Mouse (Mus musculus) heart, embryonic 15.5 days (tissue): Measurements from ENCODE around the gene Ppargc1a. TPM values are rescaled to one million over a fixed set of nuclear protein-coding genes. Genes with fewer than 3 reads are reported as not detected.

Experiments
- ATAC-seq: fragments of 200-750 bp; cut with Nextera tagmentation; replicated peaks from 2 replicates; pipeline ENCODE4 v1.8.0; 2017; ENCODE audit warnings: low read depth, moderate TSS enrichment; ENCODE audit not compliant: insufficient number of reproducible peaks, insufficient read depth, low FRiP score
- H3K27ac ChIP-seq: fragments of 300-500 bp; sonication (generic); 2 replicates; pipeline ENCODE4 v1.5.1; 2015; ENCODE audit warnings: mild to moderate bottlenecking, inconsistent platforms
- H3K27me3 ChIP-seq: fragments of 300-500 bp; sonication (generic); 2 replicates; pipeline ENCODE4 v1.6.1; 2015; ENCODE audit warnings: inconsistent platforms
- H3K36me3 ChIP-seq: fragments of 300-500 bp; sonication (generic); 2 replicates; pipeline ENCODE4 v1.6.1; 2015; ENCODE audit warnings: mild to moderate bottlenecking, inconsistent platforms
- H3K4me1 ChIP-seq: fragments of 300-500 bp; sonication (generic); replicated peaks from 2 replicates; pipeline ENCODE4 v1.6.1; 2015; ENCODE audit warnings: inconsistent platforms
- H3K4me2 ChIP-seq: fragments of 300-500 bp; sonication (generic); 2 replicates; pipeline ENCODE4 v1.6.1; 2015; ENCODE audit warnings: inconsistent platforms, mild to moderate bottlenecking, moderate library complexity
- H3K4me3 ChIP-seq: fragments of 300-500 bp; sonication (generic); 2 replicates; pipeline ENCODE4 v1.5.1; 2015; ENCODE audit warnings: mild to moderate bottlenecking, inconsistent platforms
- H3K9ac ChIP-seq: fragments of 300-500 bp; sonication (generic); 2 replicates; pipeline ENCODE4 v1.6.1; 2015; ENCODE audit warnings: mild to moderate bottlenecking, inconsistent platforms
- H3K9me3 ChIP-seq: fragments of 300-500 bp; sonication (generic); replicated peaks from 2 replicates; pipeline ENCODE4 v1.6.1; 2016; ENCODE audit warnings: inconsistent platforms
- WGBS: fragments of 180-500 bp; shearing (Covaris S2); methylation state at CpG from one replicate; pipeline ENCODE4 v1.1.7; 2015; ENCODE audit warnings: mixed read lengths; 5-methylcytosine and 5-hydroxymethylcytosine counted together
- polyA plus RNA-seq: library from polyadenylated mRNA; unstranded; fragments of >200 nt; fragmentation: Nextera tagmentation; extraction: Ambion mirVana; gene quantifications from 2 replicates; pipeline ENCODE4 v1.2.1, GENCODE M21; 2015

The Ppargc1a gene
- polyA plus RNA-seq, 1 experiment from 2014 or later, result 66.0 TPM

GRCm38 (mm10) chr5:51452033-51452432, 115.5 kb downstream of the Ppargc1a start:
- peak; percentile 39; the same call in 1 of the 2 replicates for ATAC-seq
- no peaks in the 10 kb centered on the region for H3K27me3 ChIP-seq
- H3K9ac ChIP-seq, result no peak overlapping the region
- peaks cover under 1% of the 10 kb centered on the region; the same call in 1 of the 2 replicates for H3K36me3 ChIP-seq
- no peaks in the 10 kb centered on the region for H3K9me3 ChIP-seq
- H3K4me3 ChIP-seq, result no peak overlapping the region
- no peak overlapping the region for H3K4me2 ChIP-seq
- WGBS, result 48% methylated on average over 3 of the region's 3 CpGs
- H3K27ac ChIP-seq, result peak overlapping the region; percentile 56; the same call in 1 of the 2 replicates
- peaks cover 12% of the 10 kb centered on the region for H3K4me1 ChIP-seq

- Histone ChIP-seq H3K4me1 (peaks cover 6% of the 10 kb centered on the region), H3K9me3 (no peaks in the 10 kb centered on the region), H3K36me3 (no peaks in the 10 kb centered on the region), H3K4me3 (no peak overlapping the region), H3K27me3 (no peaks in the 10 kb centered on the region), H3K9ac (no peak overlapping the region), H3K4me2 (no peak overlapping the region), H3K27ac (no peak overlapping the region)
- no peak for ATAC-seq
- 95% methylated on average over 1 of the region's 1 CpGs for WGBS
These were observed 119.9 kb downstream of the Ppargc1a start for GRCm38 (mm10) chr5:51447631-51448030.

- no peaks in the 10 kb centered on the region for H3K9me3 ChIP-seq
- no peaks in the 10 kb centered on the region for H3K27me3 ChIP-seq
- H3K36me3 ChIP-seq, result no peaks in the 10 kb centered on the region
- no peak overlapping the region for H3K4me3 ChIP-seq
- WGBS, result 89% methylated on average over 14 of the region's 14 CpGs
- ATAC-seq, result no peak
- H3K4me1 ChIP-seq, result no peaks in the 10 kb centered on the region
- no peak overlapping the region for H3K27ac ChIP-seq
- no peak overlapping the region for H3K9ac ChIP-seq
- no peak overlapping the region for H3K4me2 ChIP-seq
These were observed 121.0 kb downstream of the Ppargc1a start for GRCm38 (mm10) chr5:51446299-51447090.

DNA sequence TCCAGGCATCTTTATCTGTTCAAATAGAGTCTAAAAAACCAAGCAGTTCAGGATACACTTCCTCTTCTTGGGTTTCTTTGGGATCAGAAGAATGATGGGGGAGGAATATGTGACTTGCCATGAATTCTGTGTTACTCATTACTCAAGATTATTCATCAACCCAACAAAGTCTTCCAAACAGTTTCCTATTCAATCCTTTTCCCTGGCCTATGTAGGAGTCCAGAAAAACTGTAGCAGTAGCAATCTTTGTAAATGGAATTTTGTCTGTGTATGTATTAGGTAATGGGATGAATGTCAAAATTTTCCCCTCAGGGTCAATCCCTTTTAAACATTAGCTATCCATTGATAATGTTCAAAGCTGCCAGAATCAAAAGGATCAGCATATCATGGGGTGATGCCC, 121.8 kb downstream of the Ppargc1a start:
- no peaks in the 10 kb centered on the region for H3K27me3 ChIP-seq
- H3K4me2 ChIP-seq, result no peak overlapping the region
- H3K4me1 ChIP-seq, result no peaks in the 10 kb centered on the region
- H3K9me3 ChIP-seq, result no peaks in the 10 kb centered on the region
- H3K9ac ChIP-seq, result no peak overlapping the region
- no peak for ATAC-seq
- H3K27ac ChIP-seq, result no peak overlapping the region
- no peak overlapping the region for H3K4me3 ChIP-seq
- no peaks in the 10 kb centered on the region for H3K36me3 ChIP-seq

DNA sequence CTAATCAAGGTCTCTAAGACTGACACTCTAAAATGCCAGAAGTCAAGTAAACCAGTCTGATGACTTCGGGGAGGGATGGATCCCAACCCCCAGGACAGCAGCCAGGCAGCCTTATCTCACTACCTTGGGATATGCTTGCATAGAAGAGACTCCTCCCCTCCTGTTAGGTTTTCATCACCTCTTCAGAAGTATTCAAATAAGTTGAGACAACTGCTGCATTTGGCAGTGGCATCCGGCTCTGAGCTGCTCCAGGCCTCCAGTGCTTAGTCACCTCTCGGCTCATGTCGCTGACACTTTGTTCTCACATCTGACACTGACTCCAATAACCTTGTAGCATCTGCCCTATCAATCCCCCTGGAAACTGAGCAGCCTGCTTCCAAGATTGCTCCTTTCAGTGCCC, 127.8 kb downstream of the Ppargc1a start:
- Histone ChIP-seq H3K4me2 (no peak overlapping the region; the same call in 1 of the 2 replicates), H3K9ac (no peak overlapping the region), H3K4me3 (no peak overlapping the region), H3K36me3 (no peaks in the 10 kb centered on the region), H3K27ac (peak overlapping the region; percentile 6), H3K9me3 (no peaks in the 10 kb centered on the region), H3K4me1 (peaks cover 14% of the 10 kb centered on the region), H3K27me3 (no peaks in the 10 kb centered on the region)
- 3% methylated on average over 4 of the region's 4 CpGs for WGBS
- peak; percentile 76 for ATAC-seq

- WGBS, result 80% methylated on average over 5 of the region's 5 CpGs
- no peak overlapping the region for H3K27ac ChIP-seq
- no peak for ATAC-seq
These were observed 133.6 kb downstream of the Ppargc1a start for GRCm38 (mm10) chr5:51433905-51434304.

GRCm38 (mm10) chr5:51432532-51432931, 135.0 kb downstream of the Ppargc1a start:
- Histone ChIP-seq H3K4me3 (no peak overlapping the region), H3K27ac (no peak overlapping the region), H3K9me3 (no peaks in the 10 kb centered on the region), H3K4me2 (no peak overlapping the region), H3K36me3 (no peaks in the 10 kb centered on the region), H3K4me1 (no peaks in the 10 kb centered on the region), H3K27me3 (no peaks in the 10 kb centered on the region), H3K9ac (no peak overlapping the region)
- WGBS, result 85% methylated on average over 2 of the region's 2 CpGs
- no peak for ATAC-seq

More at GRCm38 (mm10) chr5:51433905-51434304, 133.6 kb downstream of the Ppargc1a start:
- no peak overlapping the region for H3K4me2 ChIP-seq
- no peak overlapping the region for H3K9ac ChIP-seq
- H3K9me3 ChIP-seq, result no peaks in the 10 kb centered on the region
- H3K27me3 ChIP-seq, result no peaks in the 10 kb centered on the region
- H3K4me3 ChIP-seq, result no peak overlapping the region
- no peaks in the 10 kb centered on the region for H3K4me1 ChIP-seq
- H3K36me3 ChIP-seq, result no peaks in the 10 kb centered on the region

GRCm38 (mm10) chr5:51432031-51432430, 135.5 kb downstream of the Ppargc1a start:
- no peaks in the 10 kb centered on the region for H3K4me1 ChIP-seq
- 55% methylated on average over 4 of the region's 4 CpGs for WGBS
- H3K36me3 ChIP-seq, result no peaks in the 10 kb centered on the region
- no peak overlapping the region for H3K27ac ChIP-seq
- H3K27me3 ChIP-seq, result no peaks in the 10 kb centered on the region
- H3K4me2 ChIP-seq, result no peak overlapping the region
- ATAC-seq, result no peak
- no peak overlapping the region for H3K4me3 ChIP-seq
- H3K9me3 ChIP-seq, result no peaks in the 10 kb centered on the region
- H3K9ac ChIP-seq, result no peak overlapping the region

DNA sequence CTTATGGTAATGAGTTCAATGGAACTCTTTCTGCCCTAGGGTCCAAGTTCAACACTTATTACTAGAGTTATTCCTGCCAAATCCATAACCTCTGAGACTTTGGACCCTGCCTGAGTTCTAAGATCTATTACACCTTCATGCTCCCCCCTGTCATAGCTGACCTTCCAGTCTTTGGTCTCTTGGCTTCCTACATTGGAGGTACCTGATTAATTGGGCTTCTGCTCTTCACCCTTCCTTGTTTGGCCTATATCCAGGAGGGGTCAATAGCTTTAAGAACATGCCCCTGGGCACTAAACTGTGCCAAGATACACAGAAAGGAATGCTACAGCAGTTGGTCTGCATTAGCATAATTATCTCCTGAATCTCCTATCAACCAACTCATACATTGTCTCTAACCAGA, 141.1 kb downstream of the Ppargc1a start:
- Histone ChIP-seq H3K27ac (no peak overlapping the region), H3K27me3 (no peaks in the 10 kb centered on the region), H3K36me3 (no peaks in the 10 kb centered on the region), H3K4me3 (no peak overlapping the region), H3K9ac (no peak overlapping the region), H3K4me1 (no peaks in the 10 kb centered on the region), H3K9me3 (no peaks in the 10 kb centered on the region), H3K4me2 (no peak overlapping the region)
- no peak for ATAC-seq

DNA sequence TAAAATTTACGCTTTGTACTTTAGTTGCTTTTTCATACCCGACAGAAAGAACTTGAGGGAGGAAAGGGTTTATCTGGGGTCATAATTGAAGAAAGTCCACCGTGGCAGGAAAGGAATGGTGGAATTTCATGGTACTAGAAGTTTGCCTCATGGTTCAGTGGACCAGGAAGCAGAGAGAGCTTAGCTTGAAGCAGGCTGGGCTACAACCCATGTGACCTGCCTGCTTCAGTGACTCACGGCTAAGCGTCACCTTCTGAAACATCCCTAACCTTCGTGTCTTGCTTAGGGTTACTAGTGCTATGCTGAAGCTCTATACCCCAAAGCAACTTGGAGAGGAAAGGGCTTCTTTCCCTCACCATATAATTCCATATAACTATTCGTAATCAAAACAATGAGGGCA, 151.1 kb downstream of the Ppargc1a start:
- Histone ChIP-seq H3K4me3 (no peak overlapping the region), H3K36me3 (no peaks in the 10 kb centered on the region), H3K27ac (no peak overlapping the region), H3K4me1 (0 out of 2 replicates have a peak, but pooled peaks cover 3% of the 10 kb centered on the region), H3K4me2 (no peak overlapping the region), H3K9ac (no peak overlapping the region), H3K9me3 (no peaks in the 10 kb centered on the region), H3K27me3 (no peaks in the 10 kb centered on the region)
- WGBS, result 80% methylated on average over 7 of the region's 7 CpGs
- no peak for ATAC-seq

DNA sequence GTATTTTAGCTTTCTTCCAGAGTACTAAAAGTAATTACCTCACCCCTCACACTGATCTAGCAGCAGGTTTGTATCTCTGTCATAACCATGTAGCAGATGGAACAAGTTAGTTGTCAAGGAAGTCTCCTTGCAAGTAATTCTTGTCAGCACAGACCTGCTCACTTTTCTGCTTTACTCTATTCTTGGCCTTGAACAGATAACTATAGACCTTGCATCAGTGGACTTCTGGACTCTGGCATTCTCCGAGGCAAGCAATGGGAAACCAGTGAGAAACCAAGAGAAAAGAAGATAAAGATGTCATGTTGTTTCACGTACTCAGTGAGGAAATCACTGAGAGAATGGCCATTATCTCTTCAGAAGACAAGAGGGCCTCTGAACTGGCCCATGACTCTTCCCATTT, 152.1 kb downstream of the Ppargc1a start:
- no peaks in the 10 kb centered on the region for H3K27me3 ChIP-seq
- no peak overlapping the region for H3K4me2 ChIP-seq
- H3K4me1 ChIP-seq, result 0 out of 2 replicates have a peak, but pooled peaks cover 3% of the 10 kb centered on the region
- no peaks in the 10 kb centered on the region for H3K36me3 ChIP-seq
- no peak overlapping the region for H3K27ac ChIP-seq
- no peak overlapping the region for H3K9ac ChIP-seq
- WGBS, result 35% methylated on average over 2 of the region's 2 CpGs
- no peak overlapping the region for H3K4me3 ChIP-seq
- ATAC-seq, result no peak
- H3K9me3 ChIP-seq, result no peaks in the 10 kb centered on the region
